Mouse (Mus musculus) thymus, adult 18-20 months (tissue): Measurements from ENCODE around the gene Cxcl12.

Experiments used
- DNase-seq, 2 experiments: peaks; one replicate each; pipeline ENCODE4 v3.0.0; 2022; ENCODE audit warnings: mixed read lengths in 2 of 2

The Cxcl12 gene

DNA sequence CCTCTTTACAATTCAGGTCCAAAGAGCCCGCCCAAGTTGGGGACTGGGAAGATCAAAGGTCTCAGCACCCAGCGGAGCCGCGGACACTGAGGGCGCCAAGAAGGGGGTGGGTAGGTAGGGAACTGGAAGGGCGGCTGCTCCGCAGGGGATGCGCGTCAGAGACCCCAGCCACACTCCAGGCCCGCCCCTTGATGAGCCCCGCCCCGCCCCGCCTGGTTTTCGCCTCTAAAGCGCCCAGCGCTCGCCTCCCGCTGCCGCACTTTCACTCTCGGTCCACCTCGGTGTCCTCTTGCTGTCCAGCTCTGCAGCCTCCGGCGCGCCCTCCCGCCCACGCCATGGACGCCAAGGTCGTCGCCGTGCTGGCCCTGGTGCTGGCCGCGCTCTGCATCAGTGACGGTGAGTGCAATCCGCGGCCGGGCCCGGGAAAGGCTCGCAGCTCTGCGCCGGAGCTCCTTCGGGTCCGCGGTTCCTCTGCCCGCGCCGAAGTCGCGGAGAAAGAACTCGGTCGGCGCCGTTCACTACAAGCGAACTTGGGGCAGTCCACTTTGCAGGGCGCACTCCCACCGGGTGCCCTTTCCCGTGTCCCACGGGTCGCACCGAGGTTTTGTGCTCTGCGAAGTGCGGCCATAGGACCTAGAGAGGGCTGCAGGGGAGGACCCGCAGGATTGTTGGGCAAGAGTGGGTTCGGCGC lies at the start of gene Cxcl12:
Gene Cxcl12, plus strand, starts transcription at position 215 of the 691 bp plus-strand sequence.
- DNase-seq, result no peak

DNA sequence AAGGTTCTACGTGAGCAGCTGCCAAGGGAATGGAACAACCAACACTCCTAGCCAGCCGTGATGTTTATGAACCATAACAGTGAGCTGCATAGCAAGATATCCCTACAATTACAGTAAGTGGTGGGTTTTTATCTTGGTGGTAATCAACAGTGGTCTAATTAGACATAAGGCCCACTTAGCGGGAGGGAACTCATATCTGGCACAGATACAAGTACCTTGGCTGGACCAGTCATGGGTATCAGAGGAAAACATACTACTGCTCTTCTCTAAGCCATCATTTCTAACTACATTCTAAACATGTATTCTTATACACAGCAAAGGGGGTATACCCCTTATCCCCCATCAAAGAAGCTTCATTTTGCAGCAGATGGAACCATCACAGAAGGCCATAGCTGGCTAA lies 46.3 kb upstream of the Cxcl12 start:
- DNase-seq, result no peak

DNA sequence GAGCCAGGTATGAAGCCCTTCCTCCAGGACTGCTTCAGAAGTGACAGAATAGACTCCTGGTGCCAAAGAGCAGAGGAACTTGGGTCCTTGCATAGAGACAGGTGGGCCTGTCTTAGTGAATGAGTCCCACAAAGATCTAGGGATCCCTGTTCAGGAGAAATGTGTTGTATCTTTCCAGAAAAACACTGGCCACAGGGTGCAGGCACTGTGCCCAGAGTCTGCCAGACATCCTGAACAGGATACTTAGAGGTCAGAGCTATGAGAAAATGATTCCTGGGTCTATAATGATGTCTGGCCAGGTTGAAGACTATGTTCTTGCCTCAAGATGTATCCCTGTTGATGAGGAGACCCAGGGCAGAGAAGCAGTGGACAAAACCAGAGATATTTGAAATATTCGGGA lies 42.0 kb upstream of the Cxcl12 start:
- no peak for DNase-seq

DNA sequence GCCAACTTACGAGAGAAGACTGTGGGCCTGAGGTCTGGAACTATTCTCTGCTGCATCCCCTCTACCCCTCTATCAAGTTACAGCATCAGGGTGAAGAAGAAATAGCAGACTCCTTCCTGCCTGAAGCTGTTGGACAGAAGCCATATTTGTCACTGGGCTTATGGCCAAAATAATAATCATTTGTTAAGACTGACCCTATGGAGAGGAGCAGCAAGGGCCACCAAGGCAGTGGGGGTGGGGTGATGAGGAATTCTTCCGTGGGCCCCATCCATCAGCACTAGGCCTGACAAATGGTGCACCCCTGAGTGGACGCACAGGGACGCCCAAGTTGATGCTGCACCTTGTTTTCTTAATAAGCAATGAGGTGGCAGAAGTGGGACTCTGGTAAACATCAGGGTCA lies 38.9 kb upstream of the Cxcl12 start:
- DNase-seq, result no peak

DNA sequence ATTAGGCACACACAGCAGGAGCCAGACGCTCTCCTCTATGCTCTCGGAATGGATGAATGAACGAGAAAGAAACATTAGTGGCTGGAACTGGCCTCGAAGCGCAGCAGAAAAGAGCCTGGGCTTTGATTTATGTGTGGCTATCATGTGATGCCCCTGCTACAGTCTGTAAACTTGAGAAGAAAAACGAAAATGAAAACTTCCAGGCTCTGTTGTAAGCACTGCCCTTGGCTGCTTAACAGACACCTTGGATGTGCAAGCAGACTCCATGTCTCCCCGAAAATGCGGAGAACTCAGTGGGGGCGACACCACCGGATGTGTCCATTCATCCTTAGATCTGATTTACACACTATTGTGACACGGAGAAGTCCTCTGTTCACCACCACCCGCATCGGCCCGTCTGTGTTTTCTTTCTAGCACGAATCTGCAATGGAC lies 37.6 kb upstream of the Cxcl12 start:
- no peak for DNase-seq

DNA sequence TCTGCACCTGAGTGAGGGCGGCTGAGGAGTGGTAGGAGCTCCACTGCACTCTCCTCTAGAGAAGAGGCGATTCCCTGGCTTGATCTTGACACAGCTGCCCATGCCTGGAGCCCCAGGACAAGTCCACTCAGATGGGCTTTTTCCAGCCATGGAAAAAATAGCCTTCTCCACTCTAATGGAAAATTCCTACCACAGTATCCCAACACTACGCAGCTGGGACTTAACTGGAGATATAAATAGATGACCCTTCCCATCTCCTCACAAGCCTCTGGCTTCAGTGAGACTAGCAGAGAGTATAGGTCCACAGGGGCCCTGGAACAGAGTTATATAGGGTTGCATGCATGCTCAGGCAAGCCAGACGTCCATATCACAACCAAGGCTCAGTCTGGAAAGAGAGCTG lies 33.8 kb upstream of the Cxcl12 start:
- no peak for DNase-seq

DNA sequence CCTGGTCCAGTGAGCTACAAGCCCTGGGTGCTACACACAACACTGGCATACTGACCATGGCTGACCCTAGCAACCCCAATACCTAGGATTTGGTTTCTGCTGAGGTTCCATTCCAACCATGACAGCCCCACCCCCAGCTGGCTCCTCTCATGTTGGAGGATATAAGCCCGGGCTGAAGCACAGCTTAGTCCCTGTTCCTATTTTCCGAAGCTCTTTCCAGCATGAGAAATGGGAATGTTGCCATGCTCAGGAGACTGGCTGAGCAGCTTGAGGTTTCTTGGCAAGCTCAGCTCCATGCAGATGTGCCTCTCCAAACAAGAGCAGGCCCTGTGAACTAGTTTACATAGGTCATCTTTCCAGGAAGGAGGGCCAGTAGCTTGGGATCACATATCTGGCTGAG lies 30.6 kb upstream of the Cxcl12 start:
- DNase-seq, result no peak

DNA sequence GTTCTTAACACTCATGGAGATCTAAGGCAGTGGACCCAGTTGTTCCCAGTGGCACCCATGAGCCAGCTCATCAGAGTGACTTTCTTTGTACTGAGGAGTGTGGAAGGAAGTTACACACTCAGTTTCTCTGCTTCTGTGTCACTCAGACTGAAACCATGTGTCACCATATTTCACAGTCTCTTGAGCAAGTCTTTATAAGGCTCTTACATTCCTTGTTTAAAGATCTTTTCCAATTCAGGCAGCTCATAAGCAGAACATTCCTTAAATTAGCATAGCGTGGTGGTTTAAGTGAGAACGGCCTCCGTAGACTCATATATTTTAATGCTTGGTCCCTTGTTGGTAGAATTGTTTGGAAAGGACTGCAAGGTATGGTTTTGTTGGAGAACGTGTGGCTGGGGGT lies 27.4 kb upstream of the Cxcl12 start:
- no peak for DNase-seq

DNA sequence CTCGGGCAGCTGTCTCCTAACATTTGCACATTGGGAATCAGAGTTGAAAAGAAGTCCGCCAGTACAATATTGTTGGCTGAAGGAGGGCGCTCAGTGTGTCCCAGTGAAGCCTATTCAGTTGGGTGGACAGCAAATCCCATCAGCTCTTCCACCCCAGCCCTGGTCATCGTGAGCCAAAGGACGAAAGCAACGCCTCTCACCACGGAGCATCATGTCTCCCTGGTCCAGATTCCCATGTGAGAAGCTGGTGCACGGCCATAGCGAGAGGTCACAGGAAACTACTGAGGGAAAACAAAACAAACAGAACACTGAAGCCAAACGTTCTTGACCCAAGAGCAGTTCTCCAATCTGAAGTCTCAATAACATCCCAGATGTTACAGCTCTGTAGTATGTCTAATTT lies 21.4 kb upstream of the Cxcl12 start:
- DNase-seq, result no peak

DNA sequence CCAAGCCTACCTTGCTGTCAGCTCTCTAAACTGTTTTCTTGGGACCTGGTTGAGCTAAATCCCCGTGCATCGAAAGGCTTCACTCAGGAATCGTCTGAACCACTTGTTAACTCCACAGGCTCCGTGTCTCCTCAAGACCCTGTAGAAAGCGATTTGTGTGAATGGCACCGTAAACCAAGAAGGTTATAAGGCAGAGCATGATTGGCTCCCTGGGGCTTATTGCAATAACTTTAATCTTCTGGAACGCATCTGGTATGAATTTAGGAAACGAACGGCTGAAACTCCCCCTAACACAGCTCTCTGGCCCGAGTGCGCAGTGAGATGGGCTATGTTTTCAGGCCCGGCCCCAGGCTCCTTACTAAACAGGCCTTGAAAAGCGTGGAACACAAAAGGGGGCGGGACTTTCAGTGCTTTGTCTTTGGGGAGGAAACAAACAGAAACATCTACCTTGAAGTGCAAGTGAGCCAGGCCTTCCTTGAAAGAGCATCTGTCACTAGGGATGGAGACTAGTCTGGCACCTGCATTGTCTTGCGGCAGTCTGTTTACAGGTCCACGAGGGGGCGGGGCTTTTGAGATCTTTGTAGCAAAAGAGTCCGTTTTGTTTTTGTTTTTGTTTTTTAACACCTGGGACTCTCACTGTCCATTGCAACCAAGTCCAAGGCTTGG lies 16.7 kb upstream of the Cxcl12 start:
- DNase-seq, result no peak

DNA sequence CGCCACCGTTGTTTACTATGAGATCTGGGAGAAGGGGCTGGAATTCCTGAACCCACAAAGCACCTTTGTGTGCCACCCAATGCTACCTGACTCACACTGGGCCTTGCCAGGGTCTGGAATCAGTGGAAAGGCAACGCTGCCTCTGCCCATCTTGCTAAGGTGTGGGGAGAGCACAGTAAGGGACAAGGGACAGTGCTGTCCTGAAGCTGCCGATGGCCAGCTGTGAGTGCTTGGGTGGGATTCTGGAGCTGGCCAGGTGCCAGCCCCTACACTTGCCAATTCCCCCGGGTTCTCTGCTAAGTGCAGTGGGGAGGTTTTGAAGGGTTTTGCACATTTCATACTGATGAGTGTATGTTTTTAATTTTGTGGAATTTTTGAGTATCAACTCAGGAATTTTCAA lies 15.3 kb upstream of the Cxcl12 start:
- no peak for DNase-seq

DNA sequence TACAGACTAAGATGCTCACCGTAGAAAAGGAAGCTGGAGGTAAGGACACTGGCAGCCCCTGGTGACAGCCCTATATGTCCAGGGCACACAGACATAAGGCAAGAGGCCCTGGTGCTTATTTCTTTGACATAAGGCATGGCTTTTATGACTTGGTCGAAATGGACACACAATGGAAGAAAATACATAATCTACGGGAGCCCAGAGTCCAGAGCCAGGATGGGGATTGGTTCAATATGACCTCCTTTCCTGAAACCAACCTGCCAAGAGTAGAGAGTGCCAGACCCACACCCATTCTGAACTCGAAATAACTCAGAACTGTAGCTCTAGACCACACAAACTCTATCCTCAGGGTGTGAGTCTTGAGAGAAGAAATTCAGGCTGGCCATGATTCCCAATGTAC lies 11.5 kb upstream of the Cxcl12 start:
- no peak for DNase-seq

DNA sequence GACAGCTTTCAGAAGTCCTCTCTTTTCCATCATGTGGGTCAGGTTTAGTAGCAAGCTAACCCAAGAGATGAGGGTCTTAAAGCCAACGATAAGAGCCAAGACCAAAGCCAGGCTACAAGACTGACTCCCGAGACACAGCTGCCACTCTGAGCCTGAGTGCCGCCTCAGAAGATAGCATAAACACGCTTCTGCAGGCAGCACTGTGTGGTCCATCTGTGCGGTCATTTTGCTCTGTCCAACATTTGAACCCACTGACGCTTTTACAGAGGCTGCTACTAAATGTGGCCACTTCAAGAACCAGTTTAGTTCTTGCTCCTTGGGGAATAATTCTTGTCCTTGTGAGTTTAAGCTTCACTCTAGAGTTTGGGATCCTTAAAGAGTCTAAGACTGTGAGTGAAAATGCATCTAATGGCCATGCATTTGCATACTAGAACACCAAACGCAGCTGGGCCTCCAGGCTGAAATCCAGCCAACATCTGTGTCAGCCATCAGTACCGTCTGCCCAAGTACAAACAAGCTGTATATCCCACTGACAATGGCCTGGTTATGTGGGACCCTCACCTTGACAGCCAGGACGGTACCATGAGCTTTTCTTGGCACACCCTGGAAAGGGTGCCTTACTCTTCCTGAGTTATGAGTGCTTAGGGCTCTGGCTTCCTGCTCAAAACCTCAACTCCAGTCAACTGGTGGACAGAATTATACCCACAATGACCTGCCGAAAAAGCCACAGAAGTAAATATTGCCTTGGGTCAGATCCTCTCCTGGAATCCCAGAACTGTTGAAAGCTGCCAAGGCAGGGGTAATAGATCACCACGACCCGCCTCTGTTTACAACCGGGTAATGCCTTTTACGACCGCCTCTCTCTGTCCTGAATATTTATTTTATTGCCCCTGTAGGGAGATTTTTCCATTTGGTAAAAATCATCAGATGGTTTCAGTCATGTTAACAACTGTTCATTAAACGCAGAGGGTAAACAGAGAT lies 8.3 kb upstream of the Cxcl12 start:
- no peak for DNase-seq

DNA sequence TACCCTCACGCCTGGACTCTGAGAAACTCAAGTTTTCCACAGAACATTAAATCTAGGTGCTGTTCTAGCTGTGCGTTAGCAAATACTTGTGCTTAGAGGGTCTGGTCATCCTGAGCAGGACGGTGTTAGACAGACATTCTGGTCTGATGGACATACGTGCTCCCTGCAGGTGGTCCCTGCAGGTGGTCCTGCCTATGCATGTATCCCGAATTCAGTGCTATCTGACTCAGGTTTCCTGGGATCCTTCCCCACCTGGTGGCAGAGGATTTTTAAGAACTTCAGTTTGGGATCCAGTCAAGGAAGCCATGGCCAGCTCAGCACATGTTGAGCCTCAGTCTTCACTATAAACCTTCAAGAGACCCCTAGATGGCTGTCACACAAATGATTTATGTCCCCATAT lies 4.8 kb upstream of the Cxcl12 start:
- DNase-seq, result no peak

DNA sequence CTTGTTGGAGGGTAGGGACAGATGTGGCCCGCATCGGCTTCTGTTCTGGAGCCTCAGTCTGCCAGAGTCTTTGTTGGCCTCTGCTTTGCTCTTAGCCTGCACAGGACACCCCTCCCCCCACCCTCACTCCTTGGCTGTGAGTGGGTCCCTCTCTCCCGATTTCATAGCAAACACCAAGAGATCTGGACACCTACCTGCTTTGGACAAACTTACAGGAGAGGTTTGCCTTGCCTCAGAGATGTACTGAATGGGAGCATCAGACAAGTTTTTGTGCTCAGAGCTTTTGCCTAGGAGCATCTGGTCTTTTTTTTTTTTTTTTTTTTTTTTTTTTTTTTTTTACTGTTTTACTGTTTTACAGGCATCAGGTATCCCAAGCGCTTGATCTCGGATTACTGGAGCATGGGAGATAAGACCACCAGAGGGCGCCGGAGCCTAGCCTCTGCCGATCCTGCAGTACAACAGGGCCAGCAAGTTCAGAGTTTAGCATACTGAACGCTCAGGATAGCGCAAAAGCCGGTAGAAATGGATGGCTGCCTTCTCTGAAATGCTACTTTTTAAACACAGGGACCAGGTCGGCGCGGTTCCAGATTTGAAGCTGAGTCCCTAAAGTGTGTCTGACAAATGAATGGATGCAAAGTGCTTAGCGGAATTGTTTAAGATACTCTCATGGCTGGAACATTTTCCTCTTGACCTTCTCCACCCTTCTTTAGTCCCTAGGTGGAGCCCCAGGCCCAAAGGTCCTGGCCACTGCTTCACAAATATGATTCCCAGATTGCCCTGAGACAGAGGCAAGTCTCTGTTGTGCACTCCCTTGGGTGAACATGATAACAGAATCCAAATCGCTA lies 1.5 kb upstream of the Cxcl12 start:
- DNase-seq, result peak in 1 of 2 experiments; percentile 7

DNA sequence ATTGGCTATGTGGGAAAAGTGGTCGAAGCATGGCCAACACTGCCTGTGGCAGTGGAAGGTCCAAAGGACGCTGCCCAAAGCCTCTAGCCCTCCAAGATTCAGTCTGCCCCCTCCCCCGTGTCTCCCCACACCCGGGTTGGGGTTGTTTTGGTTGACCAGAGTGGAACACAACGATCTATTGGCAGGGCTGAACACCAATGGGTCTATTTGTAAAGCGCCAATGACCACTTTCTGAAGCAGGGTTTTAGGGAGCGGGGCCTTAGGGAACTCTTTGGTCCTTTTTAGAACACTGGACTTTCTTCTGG lies 957 bp upstream of the Cxcl12 start:
- DNase-seq, result no peak

DNA sequence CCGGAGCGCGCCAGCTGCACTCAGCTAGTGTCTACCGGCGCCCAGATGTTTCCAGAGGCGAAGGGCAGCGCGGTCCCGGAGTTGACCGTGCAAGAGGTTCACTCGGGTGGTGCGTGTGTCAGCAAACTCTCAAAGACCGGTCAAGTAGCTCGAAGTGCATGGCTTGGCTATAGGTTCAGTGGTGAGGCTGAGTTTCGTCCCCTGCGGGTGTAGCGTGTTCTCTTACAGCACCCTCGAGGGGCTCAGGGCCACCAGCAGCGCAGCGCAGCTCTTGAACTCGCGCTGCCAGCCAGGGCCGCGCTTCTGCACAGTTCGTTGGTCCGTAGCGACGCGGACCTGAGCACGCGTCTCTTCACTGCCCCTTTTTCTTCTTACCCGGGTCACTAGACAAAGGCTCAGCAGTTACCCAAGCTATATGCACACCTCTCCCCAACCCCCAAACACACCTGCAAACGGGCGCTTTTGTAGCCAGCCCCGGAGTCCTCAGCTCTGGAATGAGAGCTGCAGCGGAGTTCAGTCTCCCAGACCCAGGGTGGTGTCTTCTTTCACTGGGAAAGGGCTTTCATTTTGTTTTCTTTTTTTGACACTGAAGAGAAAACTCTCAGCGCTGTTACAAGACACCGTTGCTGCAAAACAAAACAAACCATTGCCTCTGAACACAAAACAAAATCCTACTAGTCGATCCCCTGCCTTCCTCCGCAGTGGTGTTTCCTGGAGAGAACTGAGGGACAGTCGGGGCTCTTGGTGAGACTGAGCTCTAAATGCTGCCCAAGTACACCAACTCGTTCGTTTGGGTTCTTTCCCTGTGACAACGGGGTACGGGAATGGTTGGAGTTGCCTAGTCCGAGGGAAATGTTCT lies 945 bp downstream of the Cxcl12 start:
- no peak for DNase-seq

DNA sequence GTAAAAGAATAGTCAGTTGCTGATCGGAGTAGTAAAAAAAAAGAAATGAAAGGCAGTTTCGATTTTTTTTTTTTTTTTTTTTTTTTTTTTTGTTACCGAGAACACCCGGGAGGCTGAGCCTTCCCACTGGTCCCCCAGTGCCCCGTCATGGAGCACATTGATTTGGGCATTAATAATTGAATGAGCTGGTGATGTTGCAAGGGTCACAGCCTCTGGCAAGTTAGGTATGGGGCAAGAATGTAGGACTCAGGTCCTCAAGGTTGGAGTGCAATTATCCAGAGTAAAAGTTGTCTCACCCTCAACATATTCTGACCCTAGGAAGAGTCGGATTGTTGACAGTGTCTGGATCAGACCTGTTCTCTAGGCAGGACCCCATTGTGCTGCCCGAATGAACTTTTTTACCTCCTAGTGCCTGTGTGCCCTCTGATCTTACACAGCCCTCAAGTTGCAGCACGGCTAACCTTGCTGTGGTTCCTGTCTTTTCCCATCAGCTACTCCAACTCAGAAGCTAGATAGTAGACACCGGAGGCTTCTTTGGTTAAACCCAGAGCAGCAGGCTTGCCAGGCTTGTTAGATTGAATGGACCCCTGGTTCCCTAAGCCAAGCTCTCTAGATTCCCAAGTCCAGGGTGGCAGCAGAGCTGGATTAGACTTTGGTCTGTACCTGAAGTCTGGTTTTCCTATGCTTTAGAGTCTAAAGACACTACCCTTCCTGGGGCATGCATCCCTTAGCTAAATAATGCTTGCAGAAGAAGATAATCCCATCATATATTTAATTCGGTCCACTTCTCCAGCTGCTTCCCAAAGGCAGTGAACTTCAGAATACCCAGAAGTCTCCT lies 1.8 kb downstream of the Cxcl12 start:
- DNase-seq, result no peak

DNA sequence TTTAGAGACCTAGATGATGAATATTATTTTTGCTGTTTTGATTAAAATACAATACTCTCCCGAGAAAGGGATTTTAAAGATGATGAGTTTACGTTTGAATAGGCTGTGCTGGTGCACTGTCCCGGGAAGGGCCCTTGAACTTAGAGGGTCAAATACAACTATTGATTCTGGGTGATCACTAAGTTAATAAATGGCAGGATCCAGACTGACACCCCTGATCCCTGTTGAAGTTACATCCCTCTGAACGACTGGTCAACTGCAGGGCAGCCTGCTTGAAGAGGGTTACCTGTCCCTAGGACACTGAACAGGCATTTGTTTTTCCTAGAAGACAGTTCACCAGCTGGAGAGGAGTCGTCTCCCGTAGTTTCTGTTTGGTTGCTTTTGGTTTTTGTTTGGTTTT lies 4.0 kb downstream of the Cxcl12 start:
- no peak for DNase-seq

DNA sequence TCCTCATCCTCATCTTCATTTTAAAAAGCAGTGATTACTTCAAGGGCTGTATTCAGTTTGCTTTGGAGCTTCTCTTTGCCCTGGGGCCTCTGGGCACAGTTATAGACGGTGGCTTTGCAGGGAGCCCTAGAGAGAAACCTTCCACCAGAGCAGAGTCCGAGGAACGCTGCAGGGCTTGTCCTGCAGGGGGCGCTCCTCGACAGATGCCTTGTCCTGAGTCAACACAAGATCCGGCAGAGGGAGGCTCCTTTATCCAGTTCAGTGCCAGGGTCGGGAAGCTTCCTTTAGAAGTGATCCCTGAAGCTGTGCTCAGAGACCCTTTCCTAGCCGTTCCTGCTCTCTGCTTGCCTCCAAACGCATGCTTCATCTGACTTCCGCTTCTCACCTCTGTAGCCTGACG lies 5.5 kb downstream of the Cxcl12 start:
- DNase-seq, result no peak
